Mouse (Mus musculus) ES-E14 (cell line): ENCODE data around the gene Dctn2. TPM values are rescaled to one million over a fixed set of nuclear protein-coding genes. Genes with fewer than 3 reads are reported as not detected.
A peak's percentile ranks its signal among the peaks of the same experiment; 100 is the strongest.

Experiments used
- DNase-seq: peaks from one replicate; pipeline ENCODE4 v3.0.0-alpha.2; 2013; ENCODE audit warnings: low read depth, low spot score
- H3K27ac ChIP-seq: 2 replicates; pipeline ENCODE4 v1.5.1; 2012; ENCODE audit warnings: low read depth, mild to moderate bottlenecking, low read length, moderate library complexity, mixed read lengths; ENCODE audit not compliant: poor library complexity, insufficient read depth, severe bottlenecking
- H3K36me3 ChIP-seq: 2 replicates; pipeline ENCODE4 v1.6.1; 2012; ENCODE audit warnings: mild to moderate bottlenecking, low read length, moderate library complexity, mixed read lengths; ENCODE audit not compliant: control insufficient read depth, poor library complexity, insufficient read depth, severe bottlenecking
- H3K4me1 ChIP-seq, 2 experiments: fragments of 150-350 bp in 1 of 2; sonication (generic) in 1 of 2; 2 replicates each; pipeline ENCODE4 v1.6.1; 2012; ENCODE audit warnings: low read length in 2 of 2, mild to moderate bottlenecking in 1 of 2, mixed read lengths in 1 of 2; ENCODE audit not compliant: control insufficient read depth in 2 of 2, insufficient read depth in 2 of 2, poor library complexity in 1 of 2
- H3K4me3 ChIP-seq, 2 experiments: fragments of 150-350 bp in 1 of 2; sonication (generic) in 1 of 2; 2 replicates each; pipeline ENCODE4 v1.5.1; 2012; ENCODE audit warnings: low read length in 2 of 2, low read depth in 1 of 2, mild to moderate bottlenecking in 1 of 2, mixed read lengths in 1 of 2; ENCODE audit not compliant: insufficient read depth in 1 of 2, poor library complexity in 1 of 2, severe bottlenecking in 1 of 2
- H3K9ac ChIP-seq: 2 replicates; pipeline ENCODE4 v1.6.1; 2012; ENCODE audit warnings: low read depth, mild to moderate bottlenecking, low read length, mixed read lengths; ENCODE audit not compliant: poor library complexity, insufficient read depth, severe bottlenecking
- H3K9me3 ChIP-seq: fragments of 150-350 bp; sonication (generic); 2 replicates; pipeline ENCODE4 v1.6.1; 2012; ENCODE audit warnings: low read depth, mild to moderate bottlenecking, low read length; ENCODE audit not compliant: control insufficient read depth, insufficient read depth
- CHD2 ChIP-seq: IDR thresholded peaks from 2 replicates; pipeline ENCODE4 v1.6.1; 2014; ENCODE audit warnings: mild to moderate bottlenecking, low read depth, low read length, inconsistent platforms
- HCFC1 ChIP-seq: IDR thresholded peaks from 2 replicates; pipeline ENCODE4 v1.6.1; 2012; ENCODE audit warnings: low read length, inconsistent platforms, borderline replicate concordance; ENCODE audit not compliant: insufficient read depth
- MAFK ChIP-seq: IDR thresholded peaks from 2 replicates; pipeline ENCODE4 v1.6.1; 2014; ENCODE audit warnings: mild to moderate bottlenecking, low read depth, low read length, inconsistent platforms; ENCODE audit not compliant: insufficient read depth
- ZC3H11A ChIP-seq: IDR thresholded peaks from 2 replicates; pipeline ENCODE4 v1.6.1; 2012; ENCODE audit warnings: low read depth, mild to moderate bottlenecking, inconsistent platforms, low read length, borderline replicate concordance
- ZNF384 ChIP-seq: IDR thresholded peaks from 2 replicates; pipeline ENCODE4 v1.6.1; 2012; ENCODE audit warnings: low read depth, low read length, inconsistent platforms
- in situ Hi-C, 2 experiments: fragments of 600-800 bp; cut with MboI; formaldehyde crosslinking; loops; one replicate each; pipeline ENCODE4 v1.15.1; 2025; ENCODE audit warnings: low sequenced_read_pairs in 2 of 2, inconsistent platforms in 1 of 2; ENCODE audit not compliant: unreplicated experiment in 2 of 2
- total RNA-seq: library from RNA; depleted of rRNA; stranded (reverse); fragments of 300-350 nt; gene quantifications from 2 replicates; pipeline ENCODE4 v1.2.3, GENCODE M21; 2012; rRNA removed

The Dctn2 gene
- total RNA-seq, 1 experiment, result 139 TPM

- no peak overlapping the region for H3K27ac ChIP-seq
- in situ Hi-C loops, result no loop called here
- peak overlapping the region; percentile 29 for H3K9ac ChIP-seq
- DNase-seq, result no peak
- peaks cover 6 to 28% of the 10 kb centered on the region in 2 experiments; a peak in 3 of 4 replicates for H3K4me1 ChIP-seq
- no peak for TF ChIP-seq ZNF384
- no peak for TF ChIP-seq ZC3H11A
- no peak for TF ChIP-seq HCFC1
- no peak for TF ChIP-seq CHD2
- no peak for TF ChIP-seq MAFK
- no peaks in the 10 kb centered on the region for H3K9me3 ChIP-seq
- H3K4me3 ChIP-seq, result peak overlapping the region; percentile 49 to 61
- peaks cover 11% of the 10 kb centered on the region; the same call in 1 of the 2 replicates for H3K36me3 ChIP-seq
Observed at GRCm38 (mm10) chr10:127326828-127327227, 60.7 kb downstream of the Dctn2 start.

- H3K4me1 ChIP-seq, result peaks cover 6 to 24% of the 10 kb centered on the region in 2 experiments; a peak in 3 of 4 replicates
- no peak for DNase-seq
- H3K9ac ChIP-seq, result no peak overlapping the region
- H3K27ac ChIP-seq, result no peak overlapping the region; the same call in 1 of the 2 replicates
- H3K4me3 ChIP-seq, result no peak overlapping the region
- peaks cover 15% of the 10 kb centered on the region; the same call in 1 of the 2 replicates for H3K36me3 ChIP-seq
- no peak for TF ChIP-seq ZNF384
- no peak for TF ChIP-seq CHD2
- TF ChIP-seq MAFK, result no peak
- TF ChIP-seq HCFC1, result no peak
- TF ChIP-seq ZC3H11A, result no peak
- H3K9me3 ChIP-seq, result no peaks in the 10 kb centered on the region
- in situ Hi-C loops, result no loop called here
Observed at GRCm38 (mm10) chr10:127327461-127328145, 61.4 kb downstream of the Dctn2 start.

GRCm38 (mm10) chr10:127330212-127330611 lies 64.0 kb downstream of the Dctn2 start:
- in situ Hi-C loops, result no loop called here
- no peak overlapping the region for H3K9ac ChIP-seq
- peaks cover 26% of the 10 kb centered on the region; the same call in 1 of the 2 replicates for H3K36me3 ChIP-seq

More at GRCm38 (mm10) chr10:127330212-127330611, 64.0 kb downstream of the Dctn2 start:
- no peaks in the 10 kb centered on the region for H3K9me3 ChIP-seq
- no peak for DNase-seq
- H3K27ac ChIP-seq, result no peak overlapping the region
- H3K4me1 ChIP-seq, result peaks cover 6 to 21% of the 10 kb centered on the region in 2 experiments; a peak in 2 of 4 replicates
- no peak overlapping the region for H3K4me3 ChIP-seq
- no peak for TF ChIP-seq HCFC1
- TF ChIP-seq ZC3H11A, result no peak
- TF ChIP-seq MAFK, result no peak
- no peak for TF ChIP-seq ZNF384
- no peak for TF ChIP-seq CHD2

Other genes with a start within 250 kb of the Dctn2 start
- 52.8 and 60.9 TPM in 2 replicates for gene Tsfm, start 235.5 kb upstream of the Dctn2 start, total RNA-seq
- gene Mettl1, start 225.0 kb upstream of the Dctn2 start, total RNA-seq, result 20.4 and 21.4 TPM in 2 replicates
- gene Eef1akmt3, start 224.9 kb upstream of the Dctn2 start, total RNA-seq, result 0.11 and 0.49 TPM in 2 replicates
- gene Cyp27b1, start 218.1 kb upstream of the Dctn2 start, total RNA-seq, result 0.40 and 0.74 TPM in 2 replicates
- gene March9, start 206.2 kb upstream of the Dctn2 start, total RNA-seq, result 4.6 and 8.3 TPM in 2 replicates
- 502 and 522 TPM in 2 replicates for gene Cdk4, start 202.8 kb upstream of the Dctn2 start, total RNA-seq
- gene Tspan31, start 196.1 kb upstream of the Dctn2 start, total RNA-seq, result 121 and 154 TPM in 2 replicates
- gene Agap2, start 191.1 kb upstream of the Dctn2 start, total RNA-seq, result 1.4 and 2.0 TPM in 2 replicates
- gene Os9, start 145.2 kb upstream of the Dctn2 start, total RNA-seq, result 29.4 and 48.6 TPM in 2 replicates
- gene B4galnt1, start 101.1 kb upstream of the Dctn2 start, total RNA-seq, result 4.5 and 8.6 TPM in 2 replicates
- 7.4 and 12.2 TPM in 2 replicates for gene Slc26a10, start 85.7 kb upstream of the Dctn2 start, total RNA-seq
- 39.2 and 87.7 TPM in 2 replicates for gene Arhgef25, start 76.3 kb upstream of the Dctn2 start, total RNA-seq
- 29.5 and 75.5 TPM in 2 replicates for gene Dtx3, start 70.6 kb upstream of the Dctn2 start, total RNA-seq
- gene Pip4k2c, start 54.8 kb upstream of the Dctn2 start, total RNA-seq, result 41.7 and 47.4 TPM in 2 replicates
- 6.2 and 11.2 TPM in 2 replicates for gene Kif5a, start 3.0 kb upstream of the Dctn2 start, total RNA-seq
- gene Mbd6, start 22.6 kb downstream of the Dctn2 start, total RNA-seq, result 15.8 and 18.0 TPM in 2 replicates
- 206 and 377 TPM in 2 replicates for gene Mars, start 45.4 kb downstream of the Dctn2 start, total RNA-seq
- gene Arhgap9, start 55.6 kb downstream of the Dctn2 start, total RNA-seq, result 2.6 and 5.1 TPM in 2 replicates
- gene Gli1, start 75.6 kb downstream of the Dctn2 start, total RNA-seq, result 14.9 and 47.3 TPM in 2 replicates
- gene Inhbe, start 88.0 kb downstream of the Dctn2 start, total RNA-seq, result 0.22 and 0.69 TPM in 2 replicates
- gene Inhbc, start 104.1 kb downstream of the Dctn2 start, total RNA-seq, result 0.36 and 1.2 TPM in 2 replicates
- 25.5 and 26.1 TPM in 2 replicates for gene R3hdm2, start 114.0 kb downstream of the Dctn2 start, total RNA-seq
- 1.1 and 2.4 TPM in 2 replicates for gene Stac3, start 235.3 kb downstream of the Dctn2 start, total RNA-seq
- 5.8 and 22.6 TPM in 2 replicates for gene Ndufa4l2, start 248.6 kb downstream of the Dctn2 start, total RNA-seq